Mouse (Mus musculus): ENCODE results near the gene Ccdc92b.
"Not testable (repeated sequence)": the region's sequence is repeated elsewhere in the genome, so short reads cannot be mapped to it uniquely, and the experiment has no call there.

The Ccdc92b gene

GRCm38 (mm10) chr11:74619201-74619955, at the start of gene Ccdc92b:
TSS of gene Ccdc92b (plus strand) at chr11:74619605.
- DNase-seq (ENCODE audit: low read depth in 1 of 2, low spot score in 2 of 2): peak in 1 of 2 experiments; percentile 45

GRCm38 (mm10) chr11:74569735-74570134, 49.7 kb upstream of the Ccdc92b start:
- DNase-seq (ENCODE audit: low read depth in 1 of 2, low spot score in 2 of 2): no peak

- peak; percentile 86 to 91 for DNase-seq (ENCODE audit: low read depth in 1 of 2, low spot score in 2 of 2)
Observed at GRCm38 (mm10) chr11:74572459-74573061, 46.8 kb upstream of the Ccdc92b start.

DNA sequence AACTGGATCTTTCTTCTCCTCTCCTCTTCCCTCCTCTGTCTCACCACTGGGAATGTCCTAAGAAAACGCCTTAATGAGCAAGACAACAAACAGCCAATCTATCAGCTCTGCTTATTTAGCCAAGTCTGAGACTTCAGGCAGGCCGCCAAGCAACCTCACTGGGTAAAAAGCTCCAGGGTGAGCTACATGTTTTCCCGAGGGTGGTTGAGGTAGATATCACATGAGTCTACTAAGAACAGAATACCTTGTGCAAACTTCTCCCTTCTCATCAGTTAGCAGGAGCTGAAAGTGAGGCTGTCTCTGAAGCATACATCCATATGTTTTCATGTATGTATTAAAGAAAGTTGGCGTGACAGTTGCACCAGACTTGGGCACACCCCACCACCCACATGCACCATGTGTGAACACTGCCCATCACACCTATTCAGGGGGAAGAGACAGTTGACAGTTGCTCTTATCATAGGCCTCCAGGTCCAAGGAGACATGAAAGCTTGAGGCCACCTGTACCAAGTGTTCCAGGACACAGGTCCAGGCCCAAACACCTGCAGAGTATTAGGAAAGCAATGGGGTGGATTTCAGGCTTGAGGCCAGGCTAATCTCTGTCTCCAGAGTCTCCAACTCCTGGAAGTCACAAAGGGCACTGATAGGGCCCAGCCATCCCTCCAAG, 44.5 kb upstream of the Ccdc92b start:
- DNase-seq (ENCODE audit: low read depth in 1 of 2, low spot score in 2 of 2): no peak

- DNase-seq (ENCODE audit: low read depth in 1 of 2, low spot score in 2 of 2): peak; percentile 69 to 76
Observed at GRCm38 (mm10) chr11:74575940-74576339, 43.5 kb upstream of the Ccdc92b start.

DNA sequence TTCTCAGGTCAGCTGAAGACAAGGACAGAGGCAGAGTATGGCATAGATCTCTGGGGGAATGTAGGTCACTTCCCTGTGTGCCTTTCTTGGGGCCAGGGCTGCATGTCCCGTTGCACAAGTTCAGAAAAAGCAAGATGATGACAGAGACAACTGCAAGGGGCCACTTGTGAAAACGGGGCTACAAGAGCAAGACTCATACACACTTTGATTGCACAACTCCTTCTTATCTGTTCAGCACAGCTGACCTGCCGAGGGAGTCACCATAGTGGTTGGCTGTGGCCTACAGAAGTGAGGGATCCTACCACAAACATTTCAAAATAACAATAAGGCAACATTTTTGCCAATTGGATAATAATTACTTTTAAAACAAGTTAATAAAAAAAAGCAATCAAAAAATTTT, 42.3 kb upstream of the Ccdc92b start:
- DNase-seq (ENCODE audit: low read depth in 1 of 2, low spot score in 2 of 2): peak in 1 of 2 experiments; percentile 31

DNA sequence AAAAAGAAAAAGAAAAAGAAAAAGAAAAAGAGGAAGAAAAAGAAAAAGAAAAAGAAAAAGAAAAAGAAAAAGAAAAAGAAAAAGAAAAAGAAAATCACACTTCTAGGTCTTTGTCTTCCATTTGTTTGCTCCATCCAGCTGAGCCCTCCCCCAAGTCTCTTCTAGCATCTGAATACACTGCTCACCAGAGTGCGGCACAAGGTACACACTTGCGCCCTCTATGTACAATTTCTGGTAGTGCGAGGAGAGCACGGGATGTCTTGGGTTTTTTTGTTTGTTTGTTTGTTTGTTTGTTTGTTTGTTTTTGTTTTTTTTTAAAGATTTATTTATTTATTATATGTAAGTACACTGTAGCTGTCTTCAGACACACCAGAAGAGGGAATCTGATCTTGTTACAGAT, 38.1 kb upstream of the Ccdc92b start:
- not testable (repeated sequence) for DNase-seq (ENCODE audit: low read depth in 1 of 2, low spot score in 2 of 2)

- no peak for DNase-seq (ENCODE audit: low read depth in 1 of 2, low spot score in 2 of 2)
Observed at GRCm38 (mm10) chr11:74582464-74582863, 36.9 kb upstream of the Ccdc92b start.

GRCm38 (mm10) chr11:74583824-74584349, 35.5 kb upstream of the Ccdc92b start:
- DNase-seq (ENCODE audit: low read depth in 1 of 2, low spot score in 2 of 2): no peak

DNA sequence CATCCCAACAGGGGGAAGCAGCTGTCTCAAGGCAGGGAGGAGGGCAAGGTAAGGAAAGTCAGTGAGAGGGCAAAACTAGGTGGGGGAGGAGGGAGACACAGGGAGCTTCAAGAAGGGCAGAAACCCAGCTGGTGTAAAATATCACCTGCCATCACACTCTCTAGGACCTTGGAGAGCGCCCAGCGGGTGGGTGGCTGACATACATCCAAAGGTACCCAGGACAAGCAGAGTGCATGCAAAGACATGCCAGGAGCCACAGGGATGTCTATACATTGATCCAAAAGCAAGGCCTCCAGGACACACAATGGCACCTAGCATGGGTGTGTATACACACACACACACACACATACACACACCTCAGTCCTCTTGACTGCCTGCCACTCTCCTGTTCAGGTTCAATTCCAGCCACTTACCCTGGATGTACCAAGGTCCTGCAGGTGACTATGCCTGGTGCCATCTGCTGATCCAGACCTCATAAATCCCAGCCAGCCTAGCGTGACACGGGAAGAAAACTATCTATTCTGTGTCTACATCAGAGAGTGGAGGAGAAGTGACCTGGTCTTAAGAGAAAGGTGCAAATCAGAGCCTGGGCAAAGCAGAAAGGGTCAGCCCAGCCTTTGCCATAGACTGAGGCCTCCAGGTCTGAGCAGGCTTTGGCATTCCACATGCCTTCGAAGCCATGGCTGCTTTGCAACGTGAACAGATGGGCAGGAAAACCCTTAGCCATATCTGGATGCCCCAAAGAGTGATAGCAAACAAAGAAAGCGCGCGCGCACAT, 34.3 kb upstream of the Ccdc92b start:
- no peak for DNase-seq (ENCODE audit: low read depth in 1 of 2, low spot score in 2 of 2)

DNA sequence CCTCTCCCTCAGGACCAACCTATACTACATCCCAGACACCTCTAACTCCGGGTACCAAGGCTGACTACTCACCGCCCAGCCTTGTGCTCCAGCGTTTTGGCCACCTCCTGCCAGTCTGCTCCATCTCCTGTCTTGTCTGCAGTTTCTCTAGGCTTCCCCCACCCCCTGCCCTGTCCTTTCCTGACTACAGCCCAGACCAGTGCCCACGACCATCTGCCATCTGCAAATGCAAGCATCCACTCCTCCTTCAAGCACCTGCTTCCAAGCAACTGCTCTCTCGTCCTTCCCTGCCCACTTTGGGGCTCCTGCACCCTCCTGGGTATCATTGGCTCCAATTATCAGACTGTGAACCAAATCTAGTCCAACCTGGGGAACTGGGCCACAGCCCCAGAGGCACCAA, 33.0 kb upstream of the Ccdc92b start:
- no peak for DNase-seq (ENCODE audit: low read depth in 1 of 2, low spot score in 2 of 2)

- no peak for DNase-seq (ENCODE audit: low read depth in 1 of 2, low spot score in 2 of 2)
Observed at GRCm38 (mm10) chr11:74589401-74590238, 29.8 kb upstream of the Ccdc92b start.

DNA sequence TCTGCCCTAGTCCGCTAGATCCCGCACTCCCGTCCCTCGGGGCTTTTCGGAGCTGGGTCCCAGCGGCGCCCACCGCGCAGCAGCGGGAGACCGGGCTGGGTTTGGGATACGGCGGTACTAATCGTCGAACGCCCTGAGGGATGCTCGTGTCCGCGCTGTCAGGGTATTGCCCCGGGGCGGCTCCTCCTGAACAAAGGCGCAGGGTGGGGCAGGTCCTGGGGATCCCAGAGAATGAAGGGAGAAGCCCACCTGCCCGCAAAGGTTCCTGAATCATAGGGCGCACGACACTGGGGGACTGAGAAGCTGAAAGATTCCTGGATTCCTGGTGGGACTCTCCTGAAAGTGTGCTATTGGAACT, 29.2 kb upstream of the Ccdc92b start:
- DNase-seq (ENCODE audit: low read depth in 1 of 2, low spot score in 2 of 2): no peak

- no peak for DNase-seq (ENCODE audit: low read depth in 1 of 2, low spot score in 2 of 2)
Observed at GRCm38 (mm10) chr11:74590691-74591090, 28.7 kb upstream of the Ccdc92b start.

GRCm38 (mm10) chr11:74592246-74592645, 27.2 kb upstream of the Ccdc92b start:
- DNase-seq (ENCODE audit: low read depth in 1 of 2, low spot score in 2 of 2): no peak

GRCm38 (mm10) chr11:74597283-74597989, 22.0 kb upstream of the Ccdc92b start:
- no peak for DNase-seq (ENCODE audit: low read depth in 1 of 2, low spot score in 2 of 2)

DNA sequence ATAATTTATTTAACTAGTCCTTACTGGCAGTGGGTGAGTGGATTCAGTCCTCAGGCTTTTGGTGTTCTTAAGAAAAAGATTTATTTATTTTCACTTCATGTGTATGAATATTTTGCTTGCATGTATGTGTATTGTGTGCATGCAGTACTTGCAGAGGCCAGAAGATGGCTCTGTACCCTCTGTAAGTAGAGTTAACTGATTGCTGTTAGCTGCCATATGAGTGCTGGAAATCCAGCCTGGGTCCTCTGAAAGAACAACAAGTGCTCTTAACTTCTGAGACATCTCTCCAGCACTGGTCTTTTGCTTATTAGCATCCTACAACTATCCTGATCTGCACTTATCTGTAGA, 21.4 kb upstream of the Ccdc92b start:
- no peak for DNase-seq (ENCODE audit: low read depth in 1 of 2, low spot score in 2 of 2)

DNA sequence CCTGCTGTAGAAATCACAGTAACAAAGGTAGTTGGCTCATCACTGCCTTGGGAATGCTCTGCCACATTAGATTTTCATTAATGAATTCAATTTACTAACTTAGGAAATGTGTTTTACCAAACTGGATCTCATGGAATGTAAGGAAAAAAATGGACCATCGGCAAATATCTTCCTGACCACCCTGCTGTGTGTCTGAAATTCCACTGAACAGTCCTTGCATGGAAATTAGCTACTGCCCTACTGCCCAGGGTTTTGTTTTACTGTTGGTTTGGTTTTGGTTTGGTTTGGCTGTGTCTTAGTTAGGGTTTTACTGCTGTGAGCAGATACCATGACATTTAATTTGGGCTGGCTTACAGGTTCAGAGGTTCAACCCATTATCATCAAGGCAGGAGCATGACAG, 17.1 kb upstream of the Ccdc92b start:
- no peak for DNase-seq (ENCODE audit: low read depth in 1 of 2, low spot score in 2 of 2)

GRCm38 (mm10) chr11:74610068-74610467, 9.3 kb upstream of the Ccdc92b start:
- no peak for DNase-seq (ENCODE audit: low read depth in 1 of 2, low spot score in 2 of 2)

Data from monocyte, adult 2 months (primary cell).